Mouse (Mus musculus): Measurements from ENCODE around the gene Vezt. TPM values are rescaled to one million over a fixed set of nuclear protein-coding genes. Genes with fewer than 3 reads are reported as not detected.

The Vezt gene
- polyA plus RNA-seq (2012; rRNA removed): 3.6 and 4.1 TPM in 2 replicates

GRCm38 (mm10) chr10:94035658-94036374, at the start of gene Vezt, which contains the start of gene Fgd6:
TSS of gene Vezt (minus strand) at chr10:94035817.
TSS of gene Fgd6 (plus strand) at chr10:94036001.

DNA sequence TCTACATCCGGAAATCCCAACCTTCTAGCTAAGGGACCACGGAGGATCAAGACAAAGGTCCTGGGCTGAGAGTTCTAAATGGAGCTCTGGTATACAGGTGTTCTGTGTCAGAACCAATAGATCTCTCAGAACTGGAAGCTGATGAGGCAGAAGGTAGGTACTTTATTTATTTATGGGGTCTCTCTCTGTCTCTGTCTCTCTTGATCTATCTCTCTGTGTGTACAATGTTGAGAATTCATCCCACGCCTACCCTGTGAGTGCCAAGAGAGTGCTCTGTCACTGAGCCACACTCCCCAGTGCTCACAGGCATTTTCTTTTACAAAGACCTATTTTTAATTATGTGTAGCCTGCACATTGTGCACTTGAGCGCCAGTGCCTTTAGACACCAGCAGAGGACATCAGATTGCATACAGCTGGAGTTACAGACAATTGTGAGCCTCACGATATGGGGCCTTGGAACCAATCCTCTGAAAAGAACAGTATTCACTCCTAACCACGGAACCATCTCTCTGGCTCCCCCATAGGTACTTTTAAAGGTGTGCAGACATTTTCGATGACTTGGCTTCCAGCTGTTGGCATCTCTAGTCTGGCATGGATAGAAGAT, 138.5 kb downstream of the Vezt start, which contains the start of gene Metap2:
Gene Metap2, minus strand, starts transcription at position 51 of the 604 bp plus-strand sequence.

Other genes starting within 250 kb of the Vezt start
- not detected in 2 replicates for gene Usp44, start 204.3 kb downstream of the Vezt start, polyA plus RNA-seq (2012; rRNA removed)
- 9.5 and 9.8 TPM in 2 replicates for gene Metap2, start 138.7 kb downstream of the Vezt start, polyA plus RNA-seq (2012; rRNA removed)
- gene Fgd6, start 184 bp upstream of the Vezt start, polyA plus RNA-seq (2012; rRNA removed): 0.68 and 0.91 TPM in 2 replicates
- 0.59 and 1.2 TPM in 2 replicates for gene Nr2c1, start 112.2 kb upstream of the Vezt start, polyA plus RNA-seq (2012; rRNA removed)
- gene Ndufa12, start 162.9 kb upstream of the Vezt start, polyA plus RNA-seq (2012; rRNA removed): 10.2 and 13.1 TPM in 2 replicates